Mouse (Mus musculus): ENCODE measurements around the gene Foxp1. TPM values are rescaled to one million over a fixed set of nuclear protein-coding genes. Genes with fewer than 3 reads are reported as not detected.

Foxp1 gene
- polyA plus RNA-seq, 1 experiment from 2014 or later = 77.5 TPM

DNA sequence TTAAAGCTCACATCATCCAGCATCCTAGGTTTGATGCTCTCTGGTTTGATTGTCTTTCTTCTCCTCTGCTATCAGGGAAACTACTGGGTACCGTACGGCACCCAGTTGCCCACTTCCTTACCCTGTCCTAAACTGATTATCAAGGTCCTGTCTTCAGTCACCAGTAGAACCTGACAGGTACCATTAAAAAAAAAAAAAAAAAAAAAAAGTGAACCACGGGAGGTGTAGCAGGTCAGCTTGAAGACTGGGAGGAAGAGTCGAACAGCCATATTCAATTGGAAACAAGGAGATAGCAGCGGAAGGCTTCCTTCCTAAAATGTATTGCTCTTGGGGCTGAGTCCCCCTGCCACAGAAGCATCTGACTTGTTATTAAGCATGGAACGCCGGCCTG lies 425.8 kb downstream of the Foxp1 start:
- H3K4me1 ChIP-seq = peaks cover 31% of the 10 kb centered on the region
- no peaks in the 10 kb centered on the region for H3K27me3 ChIP-seq
- WGBS = 68% methylated on average over 7 of the region's 7 CpGs
- H3K36me3 ChIP-seq = no peaks in the 10 kb centered on the region
- 0 out of 2 replicates have a peak overlapping the region, but pooled peaks have one; percentile 51 for H3K27ac ChIP-seq (replicated peaks)
- ATAC-seq (ENCODE audit: insufficient number of reproducible peaks, low FRiP score, low TSS enrichment, low read depth) = no peak
- H3K9me3 ChIP-seq (replicated peaks) = no peaks in the 10 kb centered on the region
- H3K4me2 ChIP-seq (replicated peaks) = no peak overlapping the region
- H3K9ac ChIP-seq = no peak overlapping the region
- H3K4me3 ChIP-seq (replicated peaks) = no peak overlapping the region

DNA sequence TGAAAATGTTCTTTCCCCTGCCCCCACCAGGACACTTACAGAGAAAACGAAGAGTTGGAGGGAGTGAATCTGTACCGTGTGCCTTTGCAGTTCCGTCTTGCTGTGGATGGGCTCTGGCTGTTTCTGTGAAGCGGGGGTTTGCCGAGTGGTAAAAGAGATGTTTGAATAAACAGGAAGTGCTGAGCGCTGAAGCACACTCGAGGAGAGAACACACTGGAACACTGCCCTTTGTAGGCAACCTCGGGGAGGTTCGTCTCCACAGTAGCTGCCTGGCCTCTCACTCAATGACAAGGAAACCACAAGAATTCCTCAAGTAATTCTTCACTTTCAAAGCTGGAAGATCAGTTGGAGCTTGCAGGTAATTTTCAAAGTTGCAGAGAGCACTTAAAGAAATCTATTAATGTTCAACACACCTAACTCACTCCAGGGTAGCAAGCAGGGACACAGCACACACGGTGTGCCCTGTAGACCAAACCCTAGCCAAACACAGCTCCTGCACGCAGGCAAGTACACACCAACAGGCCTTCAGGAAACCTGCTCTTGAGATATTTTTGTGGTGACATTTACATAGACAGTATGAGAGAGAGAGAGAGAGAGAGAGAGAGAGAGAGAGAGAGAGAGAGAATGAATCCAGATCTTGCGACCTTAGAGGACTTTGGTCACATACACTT lies 426.3 kb downstream of the Foxp1 start:
- Histone ChIP-seq H3K27ac (replicated peaks) (peak overlapping the region; percentile 51), H3K27me3 (no peaks in the 10 kb centered on the region), H3K4me2 (replicated peaks) (peak overlapping the region; percentile 48), H3K9me3 (replicated peaks) (no peaks in the 10 kb centered on the region), H3K4me3 (replicated peaks) (peak overlapping the region; percentile 36), H3K9ac (no peak overlapping the region), H3K36me3 (no peaks in the 10 kb centered on the region), H3K4me1 (peaks cover 28% of the 10 kb centered on the region)
- 19% methylated on average over 12 of the region's 12 CpGs for WGBS
- no peak for ATAC-seq (ENCODE audit: insufficient number of reproducible peaks, low FRiP score, low TSS enrichment, low read depth)

DNA sequence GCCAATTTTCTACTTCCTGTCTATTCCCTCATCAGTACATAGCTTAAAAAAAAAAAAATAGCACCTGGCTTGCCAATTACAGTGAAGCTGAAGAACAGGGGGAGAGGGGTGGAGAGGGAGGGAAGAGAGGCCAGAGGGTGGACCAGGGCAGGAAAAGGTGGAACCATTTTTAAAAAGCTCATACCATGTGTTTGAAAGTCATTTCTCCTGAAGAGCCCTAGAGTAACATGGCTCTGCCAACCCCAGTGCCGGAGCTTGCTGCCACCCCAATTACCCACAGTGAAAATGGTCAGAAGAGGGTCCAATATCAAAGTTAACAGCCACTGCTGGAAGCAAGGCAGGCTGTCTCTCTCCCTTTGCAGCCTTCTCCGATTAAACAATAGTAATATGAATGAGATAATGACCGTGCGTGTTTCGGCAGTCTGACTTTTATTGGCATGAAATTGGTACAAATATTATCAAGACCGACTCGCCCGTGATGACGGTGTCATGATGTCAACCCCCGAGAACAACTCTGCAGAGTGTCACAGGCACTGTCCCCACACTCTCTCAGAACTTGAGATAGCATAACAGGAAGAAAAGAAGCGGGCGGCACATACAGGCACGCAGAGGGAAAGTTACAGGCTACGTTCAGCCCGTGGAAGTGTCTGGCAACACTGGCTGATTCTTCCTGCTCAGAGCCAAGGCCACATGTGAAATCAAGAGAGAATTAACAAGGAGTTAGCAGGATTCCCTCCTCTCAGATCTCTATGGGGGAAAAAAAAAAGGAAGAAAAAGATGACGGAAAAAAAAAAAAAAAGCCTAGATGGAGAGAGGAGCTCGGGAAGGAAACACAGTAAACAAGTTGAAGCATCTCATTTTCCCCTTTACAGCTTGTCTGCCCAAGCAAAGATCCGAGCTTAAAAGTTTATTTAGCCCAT lies 427.1 kb downstream of the Foxp1 start:
- WGBS = 11% methylated on average over 18 of the region's 18 CpGs
- no peak for ATAC-seq (ENCODE audit: insufficient number of reproducible peaks, low FRiP score, low TSS enrichment, low read depth)
- 0 out of 2 replicates have a peak overlapping the region, but pooled peaks have one; percentile 51 for H3K27ac ChIP-seq (replicated peaks)
- H3K4me1 ChIP-seq = peaks cover 25% of the 10 kb centered on the region
- no peaks in the 10 kb centered on the region for H3K27me3 ChIP-seq
- 0 out of 2 replicates have a peak overlapping the region, but pooled peaks have one; percentile 2 for H3K9ac ChIP-seq
- no peaks in the 10 kb centered on the region for H3K36me3 ChIP-seq
- H3K4me2 ChIP-seq (replicated peaks) = peak overlapping the region; percentile 48
- peak overlapping the region; percentile 36 for H3K4me3 ChIP-seq (replicated peaks)
- H3K9me3 ChIP-seq (replicated peaks) = no peaks in the 10 kb centered on the region

DNA sequence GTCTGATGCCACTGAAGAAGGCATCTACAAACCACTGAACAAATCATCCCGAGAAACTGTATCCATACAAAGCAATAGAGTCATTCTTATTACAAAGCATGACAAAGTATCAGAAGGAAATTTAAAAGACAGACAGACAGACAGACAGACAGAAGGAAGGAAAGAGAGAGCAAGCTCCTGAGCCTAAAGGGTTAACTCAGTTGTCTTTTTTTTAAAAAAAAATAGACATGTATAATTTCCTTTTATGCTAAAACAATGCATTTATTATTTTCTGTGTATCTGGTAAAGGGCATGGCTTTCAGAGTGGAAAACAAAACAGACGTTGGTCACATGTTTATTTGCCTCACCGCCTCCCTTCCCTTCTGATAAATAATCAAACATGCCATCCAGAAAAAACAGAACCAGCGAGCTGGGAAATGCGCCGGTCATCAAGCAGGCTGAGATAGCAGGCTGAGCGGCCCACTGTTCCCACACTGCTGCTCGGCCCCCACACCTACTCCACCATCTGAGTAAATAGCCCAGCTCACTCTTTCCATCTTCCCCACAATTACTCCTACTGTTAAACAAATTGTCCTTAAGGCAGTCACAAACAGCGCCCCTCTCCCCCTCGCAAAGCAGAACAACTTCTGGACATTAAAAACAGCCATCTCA lies 428.1 kb downstream of the Foxp1 start:
- H3K27ac ChIP-seq (replicated peaks) = no peak overlapping the region
- H3K27me3 ChIP-seq = no peaks in the 10 kb centered on the region

DNA sequence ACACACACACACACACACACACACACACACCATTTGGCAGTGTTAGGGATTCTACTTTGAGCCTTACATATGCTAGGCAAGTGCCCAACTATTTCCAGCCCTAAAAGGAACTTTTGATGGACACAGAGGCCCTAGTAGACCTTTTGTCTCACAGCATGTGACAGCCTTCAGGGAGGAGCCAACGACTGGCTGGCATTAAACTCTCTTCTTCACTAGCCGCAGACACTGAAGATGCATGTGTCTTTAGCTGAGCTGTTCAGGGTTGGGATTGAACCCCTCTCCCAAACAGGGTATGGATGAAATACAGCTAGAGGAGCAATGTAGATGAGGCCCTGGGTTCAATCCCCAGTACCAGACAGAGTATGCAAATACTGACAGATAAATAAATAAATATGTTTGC lies 428.7 kb downstream of the Foxp1 start:
- Histone ChIP-seq H3K9me3 (replicated peaks) (no peaks in the 10 kb centered on the region), H3K27ac (replicated peaks) (no peak overlapping the region)

More for the DNA sequence above, 428.1 kb downstream of the Foxp1 start:
- no peak overlapping the region for H3K9ac ChIP-seq
- no peaks in the 10 kb centered on the region for H3K36me3 ChIP-seq
- ATAC-seq (ENCODE audit: insufficient number of reproducible peaks, low FRiP score, low TSS enrichment, low read depth) = no peak
- H3K4me3 ChIP-seq (replicated peaks) = no peak overlapping the region
- no peaks in the 10 kb centered on the region for H3K9me3 ChIP-seq (replicated peaks)
- no peak overlapping the region for H3K4me2 ChIP-seq (replicated peaks)
- H3K4me1 ChIP-seq = peaks cover 21% of the 10 kb centered on the region
- 40% methylated on average over 10 of the region's 10 CpGs for WGBS

DNA sequence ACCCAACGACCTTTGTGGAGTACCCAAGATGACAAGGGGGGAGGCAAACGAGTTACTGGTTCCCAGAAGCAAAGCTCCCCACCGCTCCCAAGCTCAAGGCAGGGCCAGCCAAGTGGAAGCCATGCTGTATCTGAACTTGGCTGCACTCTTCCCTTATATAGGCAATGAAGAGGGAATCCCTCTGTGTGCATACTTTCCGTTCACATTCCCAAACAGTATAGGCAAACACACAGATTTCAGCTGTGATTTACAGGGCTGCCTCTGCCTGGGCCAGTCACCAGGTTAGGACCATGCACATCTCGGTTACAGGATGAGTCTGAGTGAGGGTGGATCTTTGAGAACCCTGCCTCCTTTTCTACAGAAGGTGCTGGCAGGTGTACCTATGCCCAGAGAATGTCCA lies 429.3 kb downstream of the Foxp1 start:
- no peak overlapping the region for H3K9ac ChIP-seq
- H3K27me3 ChIP-seq = no peaks in the 10 kb centered on the region
- no peak for ATAC-seq (ENCODE audit: insufficient number of reproducible peaks, low FRiP score, low TSS enrichment, low read depth)
- H3K27ac ChIP-seq (replicated peaks) = no peak overlapping the region
- peaks cover 21% of the 10 kb centered on the region for H3K4me1 ChIP-seq
- WGBS = 65% methylated on average over 5 of the region's 5 CpGs
- H3K4me2 ChIP-seq (replicated peaks) = no peak overlapping the region
- no peak overlapping the region for H3K4me3 ChIP-seq (replicated peaks)
- no peaks in the 10 kb centered on the region for H3K36me3 ChIP-seq
- no peaks in the 10 kb centered on the region for H3K9me3 ChIP-seq (replicated peaks)

More for the DNA sequence above, 428.7 kb downstream of the Foxp1 start:
- no peak overlapping the region for H3K4me3 ChIP-seq (replicated peaks)
- no peak overlapping the region for H3K9ac ChIP-seq
- H3K27me3 ChIP-seq = no peaks in the 10 kb centered on the region
- WGBS = 54% methylated on average over 2 of the region's 2 CpGs
- no peak for ATAC-seq (ENCODE audit: insufficient number of reproducible peaks, low FRiP score, low TSS enrichment, low read depth)
- no peak overlapping the region for H3K4me2 ChIP-seq (replicated peaks)
- H3K36me3 ChIP-seq = no peaks in the 10 kb centered on the region
- H3K4me1 ChIP-seq = peaks cover 21% of the 10 kb centered on the region

DNA sequence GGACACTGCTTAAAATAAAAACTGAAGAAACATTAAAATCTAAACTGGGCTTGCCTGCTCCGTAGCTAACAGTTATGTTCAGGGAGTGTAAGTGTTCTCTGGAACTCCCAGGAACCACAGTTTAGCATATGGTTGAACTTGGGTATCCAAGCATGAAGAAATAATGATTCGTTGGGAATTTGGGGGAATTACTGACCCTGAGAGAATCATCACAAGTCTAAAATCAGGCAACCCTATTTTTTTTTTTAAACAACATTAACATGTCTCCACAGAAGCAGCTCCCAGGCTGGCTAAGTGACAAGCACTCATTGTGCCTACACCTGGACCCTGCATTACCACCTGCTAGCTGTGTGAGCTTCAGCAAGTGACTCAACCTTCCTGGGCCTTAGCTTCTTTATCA lies 430.7 kb downstream of the Foxp1 start:
- Histone ChIP-seq H3K9ac (no peak overlapping the region), H3K36me3 (no peaks in the 10 kb centered on the region), H3K4me1 (peaks cover 16% of the 10 kb centered on the region), H3K4me2 (replicated peaks) (no peak overlapping the region), H3K27ac (replicated peaks) (no peak overlapping the region), H3K4me3 (replicated peaks) (no peak overlapping the region), H3K27me3 (no peaks in the 10 kb centered on the region), H3K9me3 (replicated peaks) (no peaks in the 10 kb centered on the region)
- no peak for ATAC-seq (ENCODE audit: insufficient number of reproducible peaks, low FRiP score, low TSS enrichment, low read depth)
- WGBS = 75% methylated on average over 2 of the region's 2 CpGs

DNA sequence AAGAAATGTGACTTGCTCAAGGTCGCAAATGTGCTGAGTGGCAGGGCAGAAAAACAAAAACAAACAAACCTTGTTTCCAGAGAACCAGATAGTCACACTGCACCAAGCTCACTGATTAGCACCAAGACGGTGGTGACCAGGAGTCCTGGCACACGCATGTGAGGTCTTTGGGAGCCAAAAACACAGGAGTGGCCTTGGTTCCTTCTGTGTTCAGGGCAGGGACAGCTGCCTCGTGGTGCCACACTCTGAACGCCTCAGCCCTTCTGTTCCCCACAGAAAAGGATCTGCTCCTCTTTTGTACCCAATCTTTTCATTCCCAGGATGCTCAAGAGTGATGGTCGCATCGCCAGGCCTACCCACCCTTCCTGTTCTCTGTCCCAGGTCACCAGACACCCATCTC lies 434.9 kb downstream of the Foxp1 start:
- H3K27me3 ChIP-seq = no peaks in the 10 kb centered on the region
- H3K4me3 ChIP-seq (replicated peaks) = no peak overlapping the region
- H3K4me2 ChIP-seq (replicated peaks) = no peak overlapping the region
- no peaks in the 10 kb centered on the region for H3K36me3 ChIP-seq
- WGBS = 78% methylated on average over 7 of the region's 7 CpGs
- H3K27ac ChIP-seq (replicated peaks) = no peak overlapping the region
- no peak overlapping the region for H3K9ac ChIP-seq
- no peaks in the 10 kb centered on the region for H3K9me3 ChIP-seq (replicated peaks)
- no peaks in the 10 kb centered on the region for H3K4me1 ChIP-seq
- ATAC-seq (ENCODE audit: insufficient number of reproducible peaks, low FRiP score, low TSS enrichment, low read depth) = no peak

DNA sequence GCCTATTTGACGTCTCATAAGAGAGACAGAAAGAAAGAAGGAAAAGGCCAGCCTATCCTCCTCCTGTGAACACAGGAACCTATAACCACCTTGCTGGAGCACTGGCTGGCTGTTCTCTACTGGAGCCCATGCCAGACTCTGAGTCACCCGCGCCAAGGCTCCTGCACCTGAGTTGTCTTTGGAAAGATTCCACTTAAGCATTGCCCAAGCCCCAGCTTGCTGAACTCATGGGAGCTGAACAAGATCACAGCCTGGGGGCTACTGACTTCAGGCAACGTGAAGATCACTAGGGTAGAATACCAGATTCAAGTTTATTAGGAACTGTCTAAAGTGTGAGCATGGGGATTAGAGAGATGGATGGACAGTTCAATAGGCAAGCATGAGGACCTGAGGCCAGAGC lies 437.6 kb downstream of the Foxp1 start:
- ATAC-seq (ENCODE audit: insufficient number of reproducible peaks, low FRiP score, low TSS enrichment, low read depth) = no peak
- Histone ChIP-seq H3K27me3 (no peaks in the 10 kb centered on the region), H3K4me1 (no peaks in the 10 kb centered on the region), H3K9me3 (replicated peaks) (no peaks in the 10 kb centered on the region), H3K4me2 (replicated peaks) (no peak overlapping the region), H3K36me3 (no peaks in the 10 kb centered on the region), H3K27ac (replicated peaks) (no peak overlapping the region), H3K4me3 (replicated peaks) (no peak overlapping the region), H3K9ac (no peak overlapping the region)
- 68% methylated on average over 4 of the region's 4 CpGs for WGBS

DNA sequence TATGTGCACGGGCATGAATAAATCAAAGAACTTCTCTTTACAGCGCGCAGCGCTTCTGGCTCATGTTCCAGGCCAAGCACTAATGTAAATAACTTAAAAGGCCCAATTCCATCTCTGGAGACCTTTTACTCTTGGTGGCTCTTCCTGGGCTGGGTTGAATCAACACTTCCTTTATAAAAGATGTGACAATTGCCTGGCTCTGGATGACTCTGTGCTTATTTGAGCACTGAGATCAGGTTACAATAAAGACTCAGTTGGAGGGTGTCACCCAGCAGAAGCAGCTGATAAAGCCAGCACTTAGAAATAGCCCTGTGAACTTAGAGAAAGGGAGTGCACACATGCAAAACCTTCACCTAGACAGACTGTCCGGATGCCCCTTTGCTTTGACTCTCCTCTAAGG lies 441.3 kb downstream of the Foxp1 start:
- 56% methylated on average over 5 of the region's 5 CpGs for WGBS
- H3K4me3 ChIP-seq (replicated peaks) = no peak overlapping the region
- no peaks in the 10 kb centered on the region for H3K9me3 ChIP-seq (replicated peaks)
- H3K27me3 ChIP-seq = no peaks in the 10 kb centered on the region
- H3K27ac ChIP-seq (replicated peaks) = no peak overlapping the region
- H3K4me2 ChIP-seq (replicated peaks) = no peak overlapping the region
- ATAC-seq (ENCODE audit: insufficient number of reproducible peaks, low FRiP score, low TSS enrichment, low read depth) = no peak
- H3K4me1 ChIP-seq = no peaks in the 10 kb centered on the region
- H3K36me3 ChIP-seq = no peaks in the 10 kb centered on the region
- H3K9ac ChIP-seq = no peak overlapping the region
